Mouse (Mus musculus) megakaryocyte, embryonic 14.5 days (primary cell): ENCODE results near the gene Col23a1. TPM values are rescaled to one million over a fixed set of nuclear protein-coding genes. Genes with fewer than 3 reads are reported as not detected.
A peak's percentile ranks its signal among the peaks of the same experiment; 100 is the strongest.

Source experiments
- H3K27me3 ChIP-seq: replicated peaks from 2 replicates; pipeline ENCODE3; 2012; ENCODE audit warnings: inconsistent platforms
- H3K36me3 ChIP-seq: replicated peaks from 2 replicates; pipeline ENCODE3; 2012; ENCODE audit warnings: low read length, inconsistent platforms, mixed read lengths
- H3K4me1 ChIP-seq: 2 replicates; pipeline ENCODE4 v1.6.1; 2012; ENCODE audit warnings: inconsistent platforms
- H3K4me3 ChIP-seq: replicated peaks from 2 replicates; pipeline ENCODE3; 2012; ENCODE audit warnings: moderate library complexity, mild to moderate bottlenecking, inconsistent platforms
- H3K9me3 ChIP-seq: 2 replicates; pipeline ENCODE4 v1.6.1; 2012; ENCODE audit warnings: inconsistent platforms
- FLI1 ChIP-seq: IDR thresholded peaks from 2 replicates; pipeline ENCODE4 v1.6.1; 2012; ENCODE audit warnings: low read length, inconsistent platforms, mixed read lengths
- GATA1 ChIP-seq: IDR thresholded peaks from 3 replicates; pipeline ENCODE4 v1.6.1; 2012; ENCODE audit warnings: mixed read lengths, low read length, inconsistent platforms, borderline replicate concordance
- polyA plus RNA-seq: library from polyadenylated mRNA; stranded (reverse); fragments of >175 nt; gene quantifications from 2 replicates; pipeline ENCODE4 v1.2.3, GENCODE M21; 2012; ENCODE audit warnings: low replicate concordance; ENCODE audit not compliant: insufficient read depth

The Col23a1 gene
- 0.21 TPM in 1 of 2 replicates, not detected in the other for polyA plus RNA-seq

GRCm38 (mm10) chr11:51289564-51290041, at the start of gene Col23a1:
TSS of gene Col23a1 (plus strand) at chr11:51289920.
- Histone ChIP-seq H3K36me3 (peaks cover 9% of the 10 kb centered on the region), H3K4me1 (peaks cover 35% of the 10 kb centered on the region), H3K4me3 (peak within 1 kb of the TSS; percentile 91), H3K9me3 (peaks cover 11% of the 10 kb centered on the region), H3K27me3 (peaks cover 41% of the 10 kb centered on the region)
- TF ChIP-seq FLI1 (no peak), GATA1 (no peak)

- TF ChIP-seq FLI1, result no peak
- TF ChIP-seq GATA1, result no peak
- peaks cover 2% of the 10 kb centered on the region for H3K27me3 ChIP-seq
- no peaks in the 10 kb centered on the region for H3K36me3 ChIP-seq
- H3K9me3 ChIP-seq, result no peaks in the 10 kb centered on the region
- no peak overlapping the region for H3K4me3 ChIP-seq
- H3K4me1 ChIP-seq, result no peaks in the 10 kb centered on the region
Observed at GRCm38 (mm10) chr11:51242897-51243296, 46.8 kb upstream of the Col23a1 start.

GRCm38 (mm10) chr11:51257006-51257405, 32.7 kb upstream of the Col23a1 start:
- no peaks in the 10 kb centered on the region for H3K36me3 ChIP-seq
- TF ChIP-seq FLI1, result no peak
- TF ChIP-seq GATA1, result no peak
- H3K27me3 ChIP-seq, result peaks cover 9% of the 10 kb centered on the region
- peaks cover 8% of the 10 kb centered on the region for H3K4me1 ChIP-seq
- no peaks in the 10 kb centered on the region for H3K9me3 ChIP-seq
- H3K4me3 ChIP-seq, result no peak overlapping the region

- H3K9me3 ChIP-seq, result no peaks in the 10 kb centered on the region
- H3K36me3 ChIP-seq, result peaks cover 12% of the 10 kb centered on the region
- peak within 1 kb of the TSS; percentile 99 for H3K4me3 ChIP-seq
- TF ChIP-seq GATA1 (no peak), FLI1 (no peak)
- peaks cover 4% of the 10 kb centered on the region for H3K27me3 ChIP-seq
- peaks cover 25% of the 10 kb centered on the region for H3K4me1 ChIP-seq
Observed at GRCm38 (mm10) chr11:51261680-51262219, 28.0 kb upstream of the Col23a1 start, which contains the start of gene Clk4. TSS of gene Clk4 (plus strand) at chr11:51261730.

- H3K4me3 ChIP-seq, result peak within 1 kb of the TSS; percentile 99
- H3K9me3 ChIP-seq, result no peaks in the 10 kb centered on the region
- TF ChIP-seq GATA1 (no peak), FLI1 (no peak)
Observed at GRCm38 (mm10) chr11:51262342-51263285, 27.1 kb upstream of the Col23a1 start, which contains the start of gene BC049762. TSS of gene BC049762 (minus strand) at chr11:51263046.

GRCm38 (mm10) chr11:51263286-51263831, 26.4 kb upstream of the Col23a1 start:
- Histone ChIP-seq H3K36me3 (peaks cover 28% of the 10 kb centered on the region), H3K9me3 (no peaks in the 10 kb centered on the region), H3K4me3 (peak overlapping the region; percentile 99), H3K27me3 (peaks cover 4% of the 10 kb centered on the region), H3K4me1 (peaks cover 30% of the 10 kb centered on the region)
- TF ChIP-seq FLI1, result no peak
- no peak for TF ChIP-seq GATA1

More at GRCm38 (mm10) chr11:51262342-51263285, 27.1 kb upstream of the Col23a1 start, which contains the start of gene BC049762:
- Histone ChIP-seq H3K27me3 (peaks cover 4% of the 10 kb centered on the region), H3K4me1 (peaks cover 30% of the 10 kb centered on the region), H3K36me3 (peaks cover 21% of the 10 kb centered on the region)

GRCm38 (mm10) chr11:51264352-51264751, 25.4 kb upstream of the Col23a1 start:
- peak overlapping the region; percentile 99 for H3K4me3 ChIP-seq
- peaks cover 38% of the 10 kb centered on the region for H3K36me3 ChIP-seq
- TF ChIP-seq GATA1 (no peak), FLI1 (no peak)
- peaks cover 2% of the 10 kb centered on the region for H3K27me3 ChIP-seq
- peaks cover 32% of the 10 kb centered on the region for H3K4me1 ChIP-seq
- H3K9me3 ChIP-seq, result no peaks in the 10 kb centered on the region

- no peak for TF ChIP-seq FLI1
- no peak for TF ChIP-seq GATA1
- peaks cover 35% of the 10 kb centered on the region for H3K4me1 ChIP-seq
- no peaks in the 10 kb centered on the region for H3K9me3 ChIP-seq
- H3K27me3 ChIP-seq, result no peaks in the 10 kb centered on the region
- H3K4me3 ChIP-seq, result peak overlapping the region; percentile 99
- peaks cover 48% of the 10 kb centered on the region for H3K36me3 ChIP-seq
Observed at GRCm38 (mm10) chr11:51265326-51265725, 24.4 kb upstream of the Col23a1 start.

GRCm38 (mm10) chr11:51274418-51274817, 15.3 kb upstream of the Col23a1 start:
- TF ChIP-seq GATA1, result no peak
- no peak for TF ChIP-seq FLI1

More at GRCm38 (mm10) chr11:51274418-51274817, 15.3 kb upstream of the Col23a1 start:
- no peaks in the 10 kb centered on the region for H3K9me3 ChIP-seq
- H3K36me3 ChIP-seq, result peaks cover 95% of the 10 kb centered on the region
- no peaks in the 10 kb centered on the region for H3K27me3 ChIP-seq
- peaks cover 6% of the 10 kb centered on the region for H3K4me1 ChIP-seq
- no peak overlapping the region for H3K4me3 ChIP-seq
